Mouse (Mus musculus) bone marrow, adult 2 months (tissue): ENCODE measurements around the gene Gskip.

Source experiments
- CTCF ChIP-seq: fragments of 200-500 bp; IDR thresholded peaks from 2 replicates; pipeline ENCODE4 v1.5.1; 2011; ENCODE audit warnings: low read length, control low read depth; ENCODE audit not compliant: control insufficient read depth, insufficient read depth
- POLR2A ChIP-seq: fragments of 200-500 bp; IDR thresholded peaks from 2 replicates; pipeline ENCODE4 v1.6.1; 2011; ENCODE audit warnings: low read depth, mild to moderate bottlenecking, control low read depth, low read length, borderline replicate concordance; ENCODE audit not compliant: control insufficient read depth

DNA sequence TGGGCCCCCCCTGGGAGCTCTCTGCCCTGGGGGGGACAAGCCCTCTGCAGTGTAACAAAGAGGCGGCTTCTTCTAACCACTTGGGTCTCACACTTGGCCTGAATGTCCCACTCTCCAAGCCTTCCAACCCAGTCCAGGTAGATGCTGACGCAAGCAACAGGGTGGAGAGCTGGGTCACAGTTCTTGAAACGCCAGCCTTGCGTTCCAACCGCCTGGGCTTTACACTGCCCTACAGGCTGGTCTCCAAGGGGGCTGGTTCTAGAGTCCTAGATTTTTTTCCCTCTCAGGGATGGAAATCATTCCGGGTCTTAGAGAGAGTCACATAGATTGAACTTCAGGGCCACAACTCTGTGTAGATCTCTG, 51.2 kb downstream of the Gskip start:
- TF ChIP-seq POLR2A = no peak
- TF ChIP-seq CTCF = no peak
